Mouse (Mus musculus) kidney, adult 2 months (tissue): ENCODE measurements at regions not wholly inside any gene's neighbourhood (a gene's known extent, or its start where the extent isn't known, plus 50 kb on each side); places are given as distances from the start of the nearest gene placed in this dataset.

Experiments used
- CTCF ChIP-seq: fragments of 200-500 bp; conservative IDR thresholded peaks from 2 replicates; pipeline ENCODE4 v1.5.1; 2011; ENCODE audit warnings: low read depth, mild to moderate bottlenecking, control low read depth, low read length, moderate library complexity, mixed read lengths; ENCODE audit not compliant: insufficient read depth, insufficient read length
- POLR2A ChIP-seq: fragments of 200-500 bp; IDR thresholded peaks from one replicate; pipeline ENCODE4 v1.6.1; 2011; ENCODE audit warnings: low read depth, low read length, control low read depth

DNA sequence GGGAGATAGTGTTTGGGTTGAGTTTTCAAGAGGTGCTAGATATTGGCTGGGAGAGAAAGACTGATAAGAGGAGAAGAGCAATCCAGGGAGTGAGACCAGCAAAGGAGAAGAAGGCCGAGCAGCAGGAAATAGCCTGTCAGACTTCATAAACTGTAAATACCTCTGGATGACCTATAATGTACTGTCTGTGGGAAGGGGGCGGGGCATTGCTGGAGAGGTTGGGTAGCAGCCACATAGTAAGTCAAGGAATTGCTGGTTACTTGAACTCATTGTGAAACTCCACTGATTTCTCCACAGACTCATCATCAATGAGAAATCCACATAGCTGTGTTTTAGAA, 67.4 kb upstream of the Slit3 start:
- no peak for TF ChIP-seq CTCF
- TF ChIP-seq POLR2A = no peak
